Mouse (Mus musculus) forebrain, postnatal 0 days (tissue): ENCODE measurements around the gene Slc5a2. TPM values are rescaled to one million over a fixed set of nuclear protein-coding genes. Genes with fewer than 3 reads are reported as not detected.

Experiments
- ATAC-seq: fragments of 200-750 bp; cut with Nextera tagmentation; 2 replicates; pipeline ENCODE4 v1.8.0; 2017; ENCODE audit warnings: mild to moderate bottlenecking, moderate library complexity
- DNase-seq: peaks from one replicate; pipeline ENCODE4 v3.0.0-alpha.2; 2015
- H3K27ac ChIP-seq: fragments of 300-500 bp; sonication (generic); 2 replicates; pipeline ENCODE4 v1.5.1; 2014; ENCODE audit warnings: low read depth, mild to moderate bottlenecking, antibody characterized with exemption, low read length, moderate library complexity, mixed read lengths
- H3K27me3 ChIP-seq: fragments of 300-500 bp; sonication (generic); 2 replicates; pipeline ENCODE4 v1.6.1; 2014; ENCODE audit warnings: mild to moderate bottlenecking, low read length, mixed read lengths; ENCODE audit not compliant: insufficient read depth
- H3K36me3 ChIP-seq: fragments of 300-500 bp; sonication (generic); 2 replicates; pipeline ENCODE4 v1.6.1; 2014; ENCODE audit warnings: mild to moderate bottlenecking, moderate library complexity; ENCODE audit not compliant: insufficient read depth
- H3K4me1 ChIP-seq: fragments of 300-500 bp; sonication (generic); 2 replicates; pipeline ENCODE4 v1.6.1; 2014; ENCODE audit warnings: antibody characterized with exemption; ENCODE audit not compliant: insufficient read depth
- H3K4me2 ChIP-seq: fragments of 300-500 bp; sonication (generic); 2 replicates; pipeline ENCODE4 v1.6.1; 2014; ENCODE audit warnings: low read depth, mild to moderate bottlenecking, moderate library complexity
- H3K4me3 ChIP-seq: fragments of 300-500 bp; sonication (generic); 2 replicates; pipeline ENCODE4 v1.5.1; 2014; ENCODE audit warnings: low read depth, low read length, mixed read lengths
- H3K9ac ChIP-seq: fragments of 300-500 bp; sonication (generic); 2 replicates; pipeline ENCODE4 v1.6.1; 2014; ENCODE audit warnings: mild to moderate bottlenecking
- H3K9me3 ChIP-seq: fragments of 300-500 bp; sonication (generic); 2 replicates; pipeline ENCODE4 v1.6.1; 2016; ENCODE audit warnings: low read length
- CTCF ChIP-seq: sonication (generic); IDR thresholded peaks from 2 replicates; pipeline ENCODE4 v1.5.1; 2016; ENCODE audit warnings: antibody characterized with exemption, control low read depth, low read depth
- WGBS: fragments of 180-500 bp; shearing (Covaris S2); extraction: QIAGEN DNeasy Blood & Tissue Kit; methylation state at CpG from one replicate; pipeline ENCODE4 v1.1.7; 2014; 5-methylcytosine and 5-hydroxymethylcytosine counted together
- polyA plus RNA-seq: library from polyadenylated mRNA; unstranded; fragments of >200 nt; fragmentation: Nextera tagmentation; extraction: Ambion mirVana; gene quantifications from 2 replicates; pipeline ENCODE4 v1.2.1, GENCODE M21; 2015
- total RNA-seq: library from RNA; depleted of rRNA; stranded (reverse); fragments of >200 nt; gene quantifications from 2 replicates; pipeline ENCODE4 v1.2.3, GENCODE M21; 2014

The Slc5a2 gene
- total and polyA plus RNA-seq, 2 experiments from 2014 or later, result 0.10 TPM; not detected in 1

GRCm38 (mm10) chr7:128236856-128237592 lies 28.4 kb upstream of the Slc5a2 start, which contains the start of gene Armc5:
TSS of gene Armc5 (plus strand) at chr7:128237342.
- peak; percentile 83 for TF ChIP-seq CTCF
- H3K4me2 ChIP-seq, result peak within 1 kb of the TSS; percentile 77
- H3K27me3 ChIP-seq, result no peaks in the 10 kb centered on the region
- DNase-seq (peak; percentile 84), ATAC-seq (peak; percentile 16; the same call in 1 of the 2 replicates)
- H3K36me3 ChIP-seq, result peaks cover 15% of the 10 kb centered on the region
- H3K9ac ChIP-seq, result peak within 1 kb of the TSS; percentile 79
- peak within 1 kb of the TSS; percentile 98 for H3K27ac ChIP-seq
- H3K4me3 ChIP-seq, result peak within 1 kb of the TSS; percentile 77
- 26% methylated on average over 37 of the region's 37 CpGs for WGBS
- H3K4me1 ChIP-seq, result no peaks in the 10 kb centered on the region; the same call in 1 of the 2 replicates
- no peaks in the 10 kb centered on the region for H3K9me3 ChIP-seq

- WGBS, result 1% methylated on average over 25 of the region's 25 CpGs
- DNase-seq (no peak), ATAC-seq (no peak)
- Histone ChIP-seq H3K27ac (peak overlapping the region; percentile 98), H3K9ac (peak overlapping the region; percentile 79), H3K4me3 (peak overlapping the region; percentile 77), H3K4me2 (peak overlapping the region; percentile 77), H3K36me3 (peaks cover 16% of the 10 kb centered on the region), H3K4me1 (no peaks in the 10 kb centered on the region; the same call in 1 of the 2 replicates), H3K27me3 (no peaks in the 10 kb centered on the region), H3K9me3 (no peaks in the 10 kb centered on the region)
- no peak for TF ChIP-seq CTCF
These were observed 27.9 kb upstream of the Slc5a2 start for GRCm38 (mm10) chr7:128237593-128237926.

GRCm38 (mm10) chr7:128237927-128238778 lies 27.3 kb upstream of the Slc5a2 start, which contains the start of gene 9130023H24Rik:
TSS of gene 9130023H24Rik (minus strand) at chr7:128238031.
- 2% methylated on average over 71 of the region's 72 CpGs for WGBS

DNA sequence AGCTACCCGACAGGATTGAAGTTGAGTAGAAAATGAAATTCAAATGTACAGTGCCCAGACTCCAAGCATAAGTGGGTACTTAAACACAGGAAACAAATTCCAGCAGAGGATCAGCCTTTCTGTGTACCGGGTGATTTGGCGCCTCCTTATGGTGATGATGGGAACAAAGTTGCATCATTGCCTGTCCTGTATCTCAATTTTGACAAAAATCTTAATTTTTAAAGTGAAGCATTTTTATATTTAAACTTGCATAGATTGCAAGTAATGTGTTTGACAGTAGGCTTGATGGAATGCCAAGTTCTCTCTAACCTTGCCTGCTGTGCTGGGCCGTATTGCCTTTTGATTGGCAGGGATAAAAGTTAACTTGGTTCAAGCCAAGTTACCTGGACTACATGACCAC lies 26.5 kb upstream of the Slc5a2 start:
- H3K27me3 ChIP-seq, result no peaks in the 10 kb centered on the region
- no peaks in the 10 kb centered on the region for H3K9me3 ChIP-seq
- H3K9ac ChIP-seq, result no peak overlapping the region
- no peaks in the 10 kb centered on the region; the same call in 1 of the 2 replicates for H3K4me1 ChIP-seq
- ATAC-seq, result no peak
- peak overlapping the region; percentile 77 for H3K4me2 ChIP-seq
- H3K4me3 ChIP-seq, result peak overlapping the region; percentile 77; the same call in 1 of the 2 replicates
- H3K27ac ChIP-seq, result no peak overlapping the region
- peak; percentile 35 for DNase-seq
- 23% methylated on average over 4 of the region's 4 CpGs for WGBS
- peaks cover 23% of the 10 kb centered on the region for H3K36me3 ChIP-seq
- peak; percentile 51 for TF ChIP-seq CTCF

More at GRCm38 (mm10) chr7:128237927-128238778, 27.3 kb upstream of the Slc5a2 start, which contains the start of gene 9130023H24Rik:
- no peaks in the 10 kb centered on the region for H3K27me3 ChIP-seq
- H3K4me2 ChIP-seq, result peak within 1 kb of the TSS; percentile 77
- ATAC-seq (peak; percentile 94), DNase-seq (peak; percentile 100)
- H3K36me3 ChIP-seq, result peaks cover 21% of the 10 kb centered on the region
- H3K9me3 ChIP-seq, result no peaks in the 10 kb centered on the region
- H3K9ac ChIP-seq, result peak within 1 kb of the TSS; percentile 79
- peak within 1 kb of the TSS; percentile 98 for H3K27ac ChIP-seq
- H3K4me1 ChIP-seq, result no peaks in the 10 kb centered on the region; the same call in 1 of the 2 replicates
- TF ChIP-seq CTCF, result peak; percentile 62
- H3K4me3 ChIP-seq, result peak within 1 kb of the TSS; percentile 77

DNA sequence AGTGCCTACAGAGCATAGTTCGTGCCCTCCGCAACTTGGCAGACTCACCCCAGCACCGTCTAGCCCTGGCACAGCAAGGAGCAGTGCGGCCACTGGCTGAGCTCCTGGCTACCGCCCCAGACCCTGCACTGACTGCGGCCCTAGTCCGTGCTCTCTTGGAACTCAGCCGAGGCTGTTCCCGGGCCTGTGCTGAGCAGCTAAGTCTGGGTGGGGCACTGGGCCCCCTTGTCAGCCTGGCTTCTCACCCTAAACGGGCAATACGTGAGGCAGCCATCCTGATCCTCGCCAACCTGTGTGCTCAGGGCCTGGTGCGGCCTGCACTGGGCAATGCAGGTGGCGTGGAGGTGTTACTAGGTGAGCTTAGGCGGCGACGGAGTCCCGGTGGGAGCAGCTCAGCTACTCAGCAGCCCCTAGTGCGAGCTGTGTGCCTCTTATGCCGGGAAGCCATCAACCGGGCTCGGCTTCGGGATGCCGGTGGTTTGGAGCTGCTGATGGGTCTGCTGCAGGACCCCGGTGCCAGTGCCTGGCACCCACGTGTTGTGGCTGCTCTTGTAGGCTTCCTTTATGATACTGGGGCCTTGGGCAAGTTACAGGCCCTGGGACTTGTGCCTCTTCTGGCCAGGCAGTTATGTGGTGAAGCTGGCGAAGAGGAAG lies 25.2 kb upstream of the Slc5a2 start:
- H3K36me3 ChIP-seq, result peaks cover 34% of the 10 kb centered on the region
- H3K4me1 ChIP-seq, result no peaks in the 10 kb centered on the region; the same call in 1 of the 2 replicates
- no peak overlapping the region for H3K27ac ChIP-seq
- H3K27me3 ChIP-seq, result no peaks in the 10 kb centered on the region
- DNase-seq, result no peak
- H3K9ac ChIP-seq, result no peak overlapping the region
- H3K9me3 ChIP-seq, result no peaks in the 10 kb centered on the region
- TF ChIP-seq CTCF, result no peak
- no peak overlapping the region for H3K4me3 ChIP-seq
- H3K4me2 ChIP-seq, result no peak overlapping the region
- no peak for ATAC-seq
- WGBS, result 92% methylated on average over 27 of the region's 27 CpGs

GRCm38 (mm10) chr7:128242331-128242730 lies 23.1 kb upstream of the Slc5a2 start:
- TF ChIP-seq CTCF, result no peak
- no peak overlapping the region for H3K27ac ChIP-seq
- 97% methylated on average over 16 of the region's 16 CpGs for WGBS
- H3K27me3 ChIP-seq, result no peaks in the 10 kb centered on the region
- H3K9ac ChIP-seq, result no peak overlapping the region
- H3K4me1 ChIP-seq, result no peaks in the 10 kb centered on the region; the same call in 1 of the 2 replicates
- no peak for ATAC-seq
- H3K36me3 ChIP-seq, result peaks cover 34% of the 10 kb centered on the region
- DNase-seq, result no peak
- H3K9me3 ChIP-seq, result no peaks in the 10 kb centered on the region
- H3K4me2 ChIP-seq, result no peak overlapping the region
- no peak overlapping the region for H3K4me3 ChIP-seq
